Mouse (Mus musculus): ENCODE measurements around the gene Gm20431. TPM values are rescaled to one million over a fixed set of nuclear protein-coding genes. Genes with fewer than 3 reads are reported as not detected.
A peak's percentile ranks its signal among the peaks of the same experiment; 100 is the strongest.

Gene Gm20431
- total RNA-seq, 2 experiments from 2014 or later: 47.2 to 47.5 TPM

DNA sequence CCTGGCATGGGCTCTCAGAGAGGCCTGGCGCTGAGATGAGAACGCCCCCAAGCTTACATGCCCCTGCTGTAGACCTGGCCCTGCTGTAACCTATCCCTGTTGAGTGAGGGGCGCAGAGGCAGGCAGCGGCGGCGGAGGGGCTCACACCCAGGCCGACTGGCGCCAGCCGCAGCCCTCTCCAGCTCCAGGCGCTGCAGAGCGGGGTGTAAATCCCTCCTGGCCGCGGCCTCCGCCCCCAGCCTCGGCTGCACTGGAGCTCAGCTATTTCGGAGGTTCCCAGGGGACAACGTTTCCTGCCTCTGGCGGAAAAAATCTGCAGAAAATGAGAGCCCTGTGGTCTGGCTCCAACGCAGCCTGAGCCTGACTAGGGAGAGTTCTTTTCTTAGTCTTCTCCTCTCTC is 95.6 kb downstream of the Gm20431 start:
- intact Hi-C loops (cut with DNase I): no loop called here
- peak in 1 of 2 experiments; percentile 82 for DNase-seq (ENCODE audit: extremely low spot score in 1 of 2, low spot score in 2 of 2)

- intact Hi-C loops (cut with DNase I): no loop called here
- no peak for DNase-seq (ENCODE audit: extremely low spot score in 1 of 2, low spot score in 2 of 2)
Measured at GRCm38 (mm10) chr2:167565312-167565656, 96.0 kb downstream of the Gm20431 start.

GRCm38 (mm10) chr2:167564551-167565311 is 96.6 kb downstream of the Gm20431 start:
- intact Hi-C loops (cut with DNase I): no loop called here
- no peak for DNase-seq (ENCODE audit: extremely low spot score in 1 of 2, low spot score in 2 of 2)

DNA sequence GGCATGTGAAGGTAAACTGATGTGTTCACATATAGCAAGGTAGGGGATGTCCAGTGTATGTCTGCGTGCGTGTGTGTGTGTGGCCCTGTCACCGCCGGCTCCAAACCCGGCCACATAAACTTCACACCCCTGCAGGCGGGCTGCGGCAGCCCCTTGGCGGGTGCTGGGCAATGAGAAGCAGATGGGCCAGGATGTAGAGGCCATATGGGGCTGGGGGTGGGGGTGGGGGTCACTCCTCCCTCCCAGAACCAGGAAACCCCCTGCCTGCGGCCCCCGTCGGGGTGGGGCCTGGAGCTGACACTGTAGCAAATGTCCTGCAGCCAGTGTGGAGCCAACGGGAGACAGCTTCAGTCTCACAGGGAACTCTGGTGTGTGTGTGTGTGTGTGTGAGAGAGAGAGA is 97.6 kb downstream of the Gm20431 start:
- intact Hi-C loops (cut with DNase I): no loop called here
- no peak for DNase-seq (ENCODE audit: extremely low spot score in 1 of 2, low spot score in 2 of 2)

DNA sequence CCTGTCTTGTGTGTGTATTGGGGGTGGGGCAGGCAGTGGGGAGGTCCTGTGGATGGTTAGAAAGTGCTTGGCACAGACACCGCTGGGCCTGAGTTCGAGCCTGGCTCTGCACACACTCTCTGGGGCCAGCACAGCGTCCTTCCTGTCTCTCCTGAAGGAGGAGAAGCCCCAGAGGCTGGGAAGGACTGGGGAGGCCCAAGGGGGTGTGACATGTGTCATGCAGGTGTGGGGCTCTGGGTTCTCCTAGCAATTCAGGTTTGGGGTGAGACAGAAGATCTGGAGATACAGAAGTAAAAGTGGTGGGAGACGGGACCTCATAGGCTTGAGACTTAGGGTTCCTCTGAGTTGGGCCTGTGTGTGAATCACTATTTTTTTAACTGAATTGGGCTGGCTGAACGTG is 98.3 kb downstream of the Gm20431 start:
- intact Hi-C loops (cut with DNase I): no loop called here
- no peak for DNase-seq (ENCODE audit: extremely low spot score in 1 of 2, low spot score in 2 of 2)

- intact Hi-C loops (cut with DNase I): no loop called here
- no peak for DNase-seq (ENCODE audit: extremely low spot score in 1 of 2, low spot score in 2 of 2)
Measured at GRCm38 (mm10) chr2:167562101-167562500, 99.2 kb downstream of the Gm20431 start.

- DNase-seq (ENCODE audit: extremely low spot score in 1 of 2, low spot score in 2 of 2): no peak
- intact Hi-C loops (cut with DNase I): no loop called here
Measured at GRCm38 (mm10) chr2:167559413-167559812, 101.9 kb downstream of the Gm20431 start.

Small RNA genes lying within 50 kb of the gene (microRNA-seq; reads per million reads assigned to microRNA genes)
- gene Gm22355: not detected

Other genes with a start within 250 kb of the Gm20431 start
- 10 to 100 TPM; 33.9 to 35.6 TPM for gene Slc9a8, start 239.8 kb downstream of the Gm20431 start, total RNA-seq (2021)
- 10 to 100 TPM; 31.5 to 34.3 TPM for gene Rnf114, start 168.9 kb downstream of the Gm20431 start, total RNA-seq (2021)
- 10 to 100 TPM; 68.2 to 69.8 TPM for gene Spata2, start 168.6 kb downstream of the Gm20431 start, total RNA-seq (2021)
- gene Snai1, start 123.3 kb downstream of the Gm20431 start, total RNA-seq (2021): 1 to 10 TPM in 1 of 2 experiments, under 1 TPM in 1; 0.47 to 1.6 TPM
- 100 to 1,000 TPM; 245 to 255 TPM for gene Ube2v1, start 29.4 kb downstream of the Gm20431 start, total RNA-seq (2021)
- 10 to 100 TPM in 1 of 2 experiments, 1 to 10 TPM in 1; 7.8 to 10.0 TPM for gene Cebpb, start 27.4 kb upstream of the Gm20431 start, total RNA-seq (2021)
- gene Tmem189, start 28.3 kb upstream of the Gm20431 start, total RNA-seq (2021): 10 to 100 TPM; 48.4 to 50.2 TPM

All from left cerebral cortex, postnatal 10 days (tissue).